Mouse (Mus musculus): Measurements from ENCODE around the gene Lama5.

The Lama5 gene

DNA sequence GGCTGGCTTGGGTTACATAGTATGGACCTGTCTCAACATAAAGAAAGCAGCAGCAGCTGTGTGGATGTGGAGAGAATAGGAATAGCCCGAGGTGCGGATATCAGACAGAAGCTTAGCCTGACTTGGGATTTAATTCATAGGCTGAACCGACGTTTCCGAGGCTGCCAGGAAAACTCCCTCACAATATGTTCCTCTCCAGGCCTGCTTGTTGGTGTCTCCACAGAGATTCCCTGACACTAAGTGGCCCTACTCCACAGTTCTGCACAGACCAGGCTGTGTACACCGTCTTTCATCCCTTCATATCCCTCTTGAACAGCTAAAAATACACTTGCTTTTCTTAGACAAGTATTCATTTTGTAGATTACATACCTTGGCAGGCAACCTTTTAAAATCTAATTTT is 78.3 kb downstream of the Lama5 start:
- no peak for DNase-seq (ENCODE audit: low read depth, low spot score)

DNA sequence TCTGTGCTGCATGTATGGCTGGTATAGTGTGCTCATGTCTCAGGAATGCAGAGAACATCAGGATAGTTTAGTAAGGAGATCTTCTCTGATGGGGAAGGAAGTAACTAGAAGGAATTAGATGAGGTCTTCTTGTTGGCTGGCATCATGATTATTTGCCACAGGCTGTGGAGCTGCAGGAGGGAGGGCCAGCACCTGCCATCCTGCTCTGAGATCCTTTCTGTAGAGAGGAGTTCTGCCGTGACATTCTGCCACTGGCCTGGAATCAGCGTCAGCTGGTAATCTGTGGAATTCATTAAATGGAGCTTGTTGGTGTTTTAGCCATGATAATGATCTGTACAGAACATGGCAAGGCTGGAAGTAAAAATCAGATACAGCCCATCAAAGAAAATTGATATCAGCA is 79.6 kb downstream of the Lama5 start:
- no peak for DNase-seq (ENCODE audit: low read depth, low spot score)

DNA sequence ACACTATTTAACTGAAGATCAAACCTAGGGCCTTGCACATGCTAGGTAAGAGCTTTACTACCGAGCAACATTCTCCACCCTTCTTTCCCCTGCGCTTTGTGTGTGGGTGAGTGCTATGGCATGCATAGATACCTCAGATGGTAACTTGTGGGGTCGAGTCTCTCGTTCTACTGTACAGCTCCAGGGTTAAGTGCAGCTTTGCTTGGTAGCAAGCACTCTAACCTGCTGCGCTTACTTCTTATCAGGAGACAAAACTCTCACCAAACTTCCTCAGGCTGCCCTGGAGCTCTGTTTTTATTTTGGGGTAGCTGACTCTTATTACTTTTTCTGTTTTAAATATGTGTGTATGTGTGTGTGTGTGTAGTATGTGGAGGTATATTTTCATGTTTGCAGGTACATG is 90.2 kb downstream of the Lama5 start:
- DNase-seq (ENCODE audit: low read depth, low spot score), result no peak

DNA sequence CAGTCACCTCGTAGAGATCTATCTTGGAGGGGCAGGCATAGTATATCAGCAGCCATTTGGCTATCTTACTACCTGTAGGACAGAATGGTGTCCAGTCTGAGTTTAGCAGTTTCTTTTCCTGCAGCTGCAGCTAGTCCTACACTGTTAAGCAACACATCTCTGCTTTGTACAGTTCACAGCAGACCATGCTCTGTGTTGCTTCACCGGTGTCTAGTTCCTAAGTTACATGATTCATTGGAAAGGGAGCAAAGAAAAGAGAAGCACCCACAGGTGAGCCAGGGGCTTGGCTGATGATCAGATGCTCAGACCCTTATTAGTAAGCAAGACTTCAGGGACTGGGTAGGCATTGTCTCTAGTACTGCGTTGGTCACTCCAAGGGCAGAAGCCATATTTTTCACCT is 91.7 kb downstream of the Lama5 start:
- DNase-seq (ENCODE audit: low read depth, low spot score), result no peak

DNA sequence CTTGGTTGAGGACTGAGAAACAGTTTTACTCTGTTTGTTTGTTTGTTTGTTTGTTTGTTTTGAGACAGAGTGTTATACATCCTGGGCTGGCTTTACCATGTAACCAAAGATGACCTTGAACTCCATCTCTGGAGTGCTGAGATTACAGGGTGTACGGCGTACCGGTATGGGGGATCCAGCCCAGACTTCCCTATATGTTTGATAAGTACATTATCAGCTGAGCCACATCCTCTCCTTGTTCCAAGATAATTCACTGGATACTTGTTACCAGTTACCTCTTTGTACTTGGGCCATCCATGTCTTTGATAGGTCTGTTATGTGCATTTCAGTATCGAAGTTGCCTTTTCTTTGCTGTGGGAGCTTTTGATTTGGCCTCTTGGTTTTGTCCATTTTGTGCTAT is 92.4 kb downstream of the Lama5 start:
- DNase-seq (ENCODE audit: low read depth, low spot score), result no peak

DNA sequence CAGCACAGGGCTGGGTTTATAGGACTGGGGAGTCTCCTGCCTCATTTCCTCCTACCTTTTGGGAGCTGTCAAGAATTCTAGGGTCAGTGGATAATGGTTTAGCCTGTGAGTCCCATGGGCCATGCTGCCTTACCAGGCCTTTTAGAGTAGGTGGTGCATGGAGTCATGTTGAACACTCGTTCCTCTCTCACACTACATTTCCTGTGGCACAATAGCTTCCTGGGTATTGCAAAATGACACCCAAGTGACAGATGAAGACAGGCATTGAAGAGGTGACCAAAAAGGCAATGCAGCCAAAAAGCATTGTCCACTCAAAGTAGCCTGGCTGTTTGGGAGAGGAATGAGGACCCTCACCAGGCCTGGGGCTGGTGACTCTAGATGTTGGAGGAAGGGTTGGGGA is 98.0 kb downstream of the Lama5 start:
- DNase-seq (ENCODE audit: low read depth, low spot score), result no peak

Measured in ES-CJ7 (cell line).